Mouse (Mus musculus): ENCODE measurements around the gene Foxn2.
"Not testable (repeated sequence)": the region's sequence is repeated elsewhere in the genome, so short reads cannot be mapped to it uniquely, and the experiment has no call there.

- not testable (repeated sequence) for TF ChIP-seq CTCF, EP300 (IDR thresholded peaks at IDR 0.05; ENCODE audit: low read depth)
Measured at GRCm38 (mm10) chr17:88468655-88469398, 28.3 kb downstream of the Foxn2 start.

Data from heart, postnatal 0 days (tissue).